Mouse (Mus musculus): ENCODE data around the gene Slc4a11. TPM values are rescaled to one million over a fixed set of nuclear protein-coding genes. Genes with fewer than 3 reads are reported as not detected.

Gene Slc4a11
- 4.5 TPM for polyA plus RNA-seq (2014; fragmentation: Illumina TruSeq; extraction: RNeasy Lipid Tissue Mini Kit (QIAGEN cat#74804); ENCODE audit: low read depth, low replicate concordance)

DNA sequence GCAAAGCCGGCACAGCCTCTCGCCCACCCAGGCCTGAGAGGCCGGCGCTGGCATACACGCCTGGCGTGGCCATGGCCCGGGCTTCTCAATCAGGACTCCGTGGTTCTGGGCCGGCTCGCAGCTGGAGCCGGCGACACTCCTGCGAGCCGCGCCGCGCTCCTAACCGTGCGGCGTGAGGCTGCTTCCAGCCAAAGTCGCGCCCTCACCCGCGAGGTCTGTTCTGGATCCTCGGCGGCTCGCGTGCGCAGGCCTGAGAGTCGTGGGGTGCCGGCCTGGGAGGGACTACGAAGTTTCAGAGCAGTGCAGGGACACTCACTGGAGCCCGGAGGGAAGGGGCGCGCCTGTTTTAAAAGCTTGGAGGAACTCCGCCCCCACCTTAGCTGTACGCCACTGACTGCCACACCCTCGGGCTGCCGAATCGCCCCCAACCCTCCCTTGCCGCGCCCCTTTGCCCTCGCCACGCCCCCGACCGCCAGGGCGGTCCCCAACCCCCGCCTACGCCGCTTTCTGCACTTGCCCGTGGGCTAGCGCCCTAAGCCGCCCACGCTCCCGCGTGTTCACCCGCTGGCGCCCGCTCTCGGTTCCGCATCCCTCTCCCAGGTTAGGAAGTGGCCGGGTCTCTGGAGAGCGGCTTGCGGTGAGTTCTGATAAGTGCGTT, at the start of gene Slc4a11:
Gene Slc4a11 (minus strand): TSS at position 367 of the 658 bp plus-strand sequence.

DNA sequence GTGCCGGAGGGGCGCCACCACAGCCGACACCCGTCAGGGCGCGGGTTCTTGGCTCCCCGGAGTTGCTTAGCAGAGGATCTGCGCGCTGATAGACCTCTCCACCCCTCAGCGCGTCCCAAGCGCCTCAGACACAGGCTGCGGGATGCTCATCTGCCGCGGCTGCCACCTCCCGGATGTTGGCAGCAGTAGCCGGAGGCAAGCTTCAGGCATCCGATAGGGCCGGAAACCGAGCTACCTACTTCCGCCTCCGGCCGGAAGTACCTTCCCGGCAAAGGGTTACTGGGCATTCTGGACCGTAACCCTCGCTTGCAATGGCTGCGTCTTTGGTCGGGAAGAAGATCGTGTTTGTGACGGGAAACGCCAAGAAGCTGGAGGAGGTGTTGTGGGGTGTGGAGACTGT, 29.8 kb downstream of the Slc4a11 start, which contains the start of gene Itpa:
Gene Itpa (plus strand): TSS at position 52 of the 400 bp plus-strand sequence.

DNA sequence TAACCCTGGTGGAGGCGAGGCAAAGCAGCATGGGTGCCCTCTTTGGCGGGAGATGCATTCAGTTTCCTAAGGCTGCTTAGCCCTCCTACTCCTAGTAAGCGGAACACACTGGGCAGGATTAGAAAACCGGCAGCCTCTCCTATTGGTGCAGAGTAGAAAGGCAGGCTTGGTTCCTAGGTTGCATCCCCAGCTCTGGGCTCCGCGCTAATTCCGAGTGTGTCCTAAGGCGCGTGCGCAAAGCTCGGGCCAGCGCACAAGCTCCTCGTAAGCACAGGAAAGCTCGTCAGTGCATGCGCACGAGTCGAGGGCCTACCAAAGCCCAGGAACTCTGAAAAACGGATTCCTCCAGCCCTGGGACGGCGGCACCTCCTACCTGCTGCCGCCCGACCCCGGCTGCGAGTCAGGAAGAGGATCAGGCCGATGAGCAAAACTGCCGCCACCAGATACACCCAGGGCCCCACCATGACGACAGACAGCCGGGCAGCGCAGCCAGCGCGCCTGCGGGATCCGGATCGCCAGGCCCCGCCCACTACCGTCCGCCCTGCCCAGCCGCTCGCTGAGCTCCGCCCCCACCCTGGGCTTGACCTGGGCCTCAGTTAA, 33.1 kb downstream of the Slc4a11 start, which contains the start of gene Ddrgk1:
Gene Ddrgk1 (minus strand): TSS at position 558 of the 600 bp plus-strand sequence.

DNA sequence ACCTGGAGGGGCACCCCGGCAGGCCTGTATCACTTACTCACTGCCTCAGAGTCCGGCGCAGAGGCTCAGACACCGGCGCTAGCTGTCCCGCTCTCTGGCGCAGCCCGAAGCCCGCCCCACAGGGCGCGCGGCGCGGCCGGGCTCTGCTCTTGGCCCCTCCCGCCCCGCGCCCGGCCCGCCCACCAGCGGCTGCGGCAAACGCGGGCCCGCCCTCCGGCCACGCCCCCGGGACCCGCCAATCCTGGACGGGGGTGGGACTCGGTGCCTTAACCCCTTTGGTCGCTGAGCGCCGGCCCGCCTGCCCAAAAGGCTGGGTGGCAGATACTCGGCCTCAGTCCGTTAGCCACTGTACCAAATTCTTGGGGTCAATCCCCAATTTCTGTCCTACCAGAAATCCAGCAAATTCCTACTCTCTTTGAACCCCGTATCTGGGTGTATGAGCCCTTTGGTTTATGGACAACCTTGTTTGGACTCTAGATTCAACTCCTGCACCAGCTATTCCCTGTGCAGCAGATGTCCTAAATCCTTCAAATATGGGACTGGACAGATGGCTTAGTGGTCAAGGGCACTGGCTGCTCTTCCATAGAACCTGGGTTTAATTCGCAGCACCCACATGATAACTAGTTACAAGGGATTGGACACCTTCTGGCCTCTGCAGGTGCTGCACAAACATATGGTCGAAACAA, 54.5 kb downstream of the Slc4a11 start, which contains the start of gene Lzts3:
Gene Lzts3 (minus strand): TSS at position 120 of the 686 bp plus-strand sequence.

Other genes starting within 250 kb of the Slc4a11 start
- gene Ptpra, start 247.2 kb downstream of the Slc4a11 start, polyA plus RNA-seq (2014; fragmentation: Illumina TruSeq; extraction: RNeasy Lipid Tissue Mini Kit (QIAGEN cat#74804); ENCODE audit: low read depth, low replicate concordance) = 78.3 TPM
- gene Mrps26, start 133.8 kb downstream of the Slc4a11 start, polyA plus RNA-seq (2014; fragmentation: Illumina TruSeq; extraction: RNeasy Lipid Tissue Mini Kit (QIAGEN cat#74804); ENCODE audit: low read depth, low replicate concordance) = 42.6 TPM
- gene Oxt, start 121.3 kb downstream of the Slc4a11 start, polyA plus RNA-seq (2014; fragmentation: Illumina TruSeq; extraction: RNeasy Lipid Tissue Mini Kit (QIAGEN cat#74804); ENCODE audit: low read depth, low replicate concordance) = not detected
- not detected for gene Avp, start 115.0 kb downstream of the Slc4a11 start, polyA plus RNA-seq (2014; fragmentation: Illumina TruSeq; extraction: RNeasy Lipid Tissue Mini Kit (QIAGEN cat#74804); ENCODE audit: low read depth, low replicate concordance)
- gene Fastkd5, start 67.5 kb downstream of the Slc4a11 start, polyA plus RNA-seq (2014; fragmentation: Illumina TruSeq; extraction: RNeasy Lipid Tissue Mini Kit (QIAGEN cat#74804); ENCODE audit: low read depth, low replicate concordance) = 4.8 TPM
- gene Ubox5, start 67.5 kb downstream of the Slc4a11 start, polyA plus RNA-seq (2014; fragmentation: Illumina TruSeq; extraction: RNeasy Lipid Tissue Mini Kit (QIAGEN cat#74804); ENCODE audit: low read depth, low replicate concordance) = 4.7 TPM
- gene Lzts3, start 54.7 kb downstream of the Slc4a11 start, polyA plus RNA-seq (2014; fragmentation: Illumina TruSeq; extraction: RNeasy Lipid Tissue Mini Kit (QIAGEN cat#74804); ENCODE audit: low read depth, low replicate concordance) = 11.3 TPM
- gene Ddrgk1, start 32.9 kb downstream of the Slc4a11 start, polyA plus RNA-seq (2014; fragmentation: Illumina TruSeq; extraction: RNeasy Lipid Tissue Mini Kit (QIAGEN cat#74804); ENCODE audit: low read depth, low replicate concordance) = 145 TPM
- 43.0 TPM for gene Itpa, start 29.9 kb downstream of the Slc4a11 start, polyA plus RNA-seq (2014; fragmentation: Illumina TruSeq; extraction: RNeasy Lipid Tissue Mini Kit (QIAGEN cat#74804); ENCODE audit: low read depth, low replicate concordance)
- 23.0 TPM for gene 4930402H24Rik, start 208.9 kb upstream of the Slc4a11 start, polyA plus RNA-seq (2014; fragmentation: Illumina TruSeq; extraction: RNeasy Lipid Tissue Mini Kit (QIAGEN cat#74804); ENCODE audit: low read depth, low replicate concordance)
- 17.6 TPM for gene Atrn, start 209.0 kb upstream of the Slc4a11 start, polyA plus RNA-seq (2014; fragmentation: Illumina TruSeq; extraction: RNeasy Lipid Tissue Mini Kit (QIAGEN cat#74804); ENCODE audit: low read depth, low replicate concordance)